Mouse (Mus musculus): ENCODE data around the gene Rnf126. TPM values are rescaled to one million over a fixed set of nuclear protein-coding genes. Genes with fewer than 3 reads are reported as not detected.

The Rnf126 gene
- total RNA-seq, 2 experiments from 2014 or later, result 90.9 to 96.0 TPM

DNA sequence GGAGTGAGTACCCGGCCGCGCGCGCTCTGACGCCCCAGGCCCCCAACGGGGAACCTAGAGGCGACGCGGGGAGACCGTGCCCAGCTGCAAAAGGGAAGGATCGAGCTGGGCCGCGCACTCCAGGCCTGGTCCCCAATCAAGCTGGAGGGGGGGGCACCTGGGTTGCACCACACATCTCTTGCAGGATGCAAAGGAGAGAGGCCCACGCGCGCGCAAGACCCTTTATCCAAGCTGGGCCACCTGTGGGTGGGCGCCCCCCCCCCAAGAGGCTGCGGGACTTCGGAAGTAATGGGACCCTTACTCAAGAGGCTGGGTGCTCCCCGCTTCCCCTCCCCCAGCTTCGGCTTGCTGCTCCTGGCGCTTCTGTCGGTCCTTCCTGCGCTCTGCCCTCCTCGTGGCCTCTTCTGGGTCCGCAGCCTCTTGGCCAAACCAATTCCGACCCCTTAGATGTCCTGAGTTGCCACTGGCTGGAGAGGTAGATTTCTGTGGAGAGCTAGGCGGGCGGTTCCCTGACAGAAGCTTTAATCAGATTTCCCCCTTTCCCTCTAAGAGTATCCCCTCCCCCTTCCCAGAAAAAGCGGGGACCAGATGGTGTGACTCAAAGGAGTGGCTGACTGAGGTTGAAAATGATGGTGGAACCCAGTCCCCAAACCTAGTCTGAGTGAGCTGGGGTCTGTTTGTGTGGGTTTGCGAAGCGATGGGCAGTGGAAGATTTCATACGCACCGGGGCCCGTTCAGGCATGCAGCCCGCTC is 27.2 kb upstream of the Rnf126 start:
- peak; percentile 59 to 87 for DNase-seq (ENCODE audit: low spot score in 2 of 2)
- intact Hi-C loops (cut with DNase I), result loop anchor here (1.0 kb wide), 1 partner anchor 18 kb away; no protein-coding TSS in a partner anchor

DNA sequence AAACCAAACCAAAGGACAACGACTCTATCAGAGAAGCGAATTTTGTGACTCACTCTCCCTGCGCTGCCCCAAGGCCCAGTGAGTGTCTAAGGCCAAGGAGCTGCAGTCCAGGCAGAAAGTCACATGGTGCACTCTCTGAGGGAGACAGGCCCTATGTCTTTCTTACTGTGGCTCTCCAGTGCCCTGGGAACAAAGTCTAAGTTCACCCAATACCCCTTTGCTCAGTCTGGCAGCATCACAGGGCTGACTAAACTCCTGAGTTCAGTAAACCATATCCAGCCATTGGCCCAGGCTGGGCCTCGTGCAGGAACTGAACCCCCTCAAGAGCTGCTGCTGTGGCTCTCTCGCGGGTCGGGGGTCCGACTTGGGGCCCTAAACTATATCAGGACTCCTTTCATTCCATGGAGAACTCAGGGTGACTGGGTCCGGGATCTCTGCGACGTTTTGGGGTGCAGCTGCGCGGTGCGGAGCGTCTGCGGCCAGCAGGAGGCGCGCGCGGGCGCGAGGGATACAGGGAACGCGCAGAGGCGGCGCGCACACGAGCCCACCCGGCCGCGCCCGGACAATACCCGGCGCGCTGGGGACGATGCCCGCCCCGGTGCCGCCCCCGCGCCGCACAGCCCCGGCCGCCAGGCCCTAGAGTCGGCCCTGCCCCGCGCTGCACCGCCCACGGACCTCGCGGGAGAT is 26.4 kb upstream of the Rnf126 start, which contains the start of gene Palm:
Gene Palm (plus strand): TSS at position 522 of the 687 bp plus-strand sequence.
- intact Hi-C loops (cut with DNase I), result loop anchor here (1.0 kb wide), 1 partner anchor 19 kb away; no protein-coding TSS in a partner anchor

DNA sequence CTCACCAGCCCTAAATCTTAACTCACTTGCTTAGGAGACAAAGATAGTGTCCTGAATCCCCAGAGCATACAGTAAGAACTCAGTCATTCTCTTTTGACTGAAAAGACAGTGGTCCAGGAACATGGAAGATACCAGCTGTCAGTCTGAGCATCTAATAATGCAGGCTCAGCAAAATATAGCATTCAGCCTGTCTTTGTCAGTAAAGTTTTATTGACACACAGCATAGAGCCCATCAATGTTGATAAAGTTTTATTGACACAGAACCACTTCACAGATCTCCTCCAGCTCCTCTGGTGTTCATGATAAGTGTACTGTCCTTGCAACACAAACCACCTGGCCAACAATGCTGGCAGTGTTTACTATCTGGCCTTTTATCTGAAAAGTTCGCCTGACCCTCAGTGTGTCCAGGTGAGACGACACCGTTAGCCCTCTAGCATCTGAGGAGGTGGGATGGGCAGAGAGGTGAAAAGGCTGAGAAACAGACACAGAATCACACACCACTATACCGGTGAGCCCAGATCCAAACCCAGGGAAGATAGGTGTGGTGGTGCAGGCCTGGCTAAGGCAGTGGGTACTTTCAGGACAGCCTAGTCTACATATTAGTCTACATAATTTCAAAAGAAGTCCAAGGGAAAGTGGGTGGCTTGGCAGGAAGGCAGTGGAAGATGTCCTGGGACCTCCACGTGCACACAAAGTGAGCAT is 25.7 kb upstream of the Rnf126 start:
- intact Hi-C loops (cut with DNase I), result loop anchor here (1.0 kb wide), 1 partner anchor 20 kb away; no protein-coding TSS in a partner anchor
- DNase-seq (ENCODE audit: low spot score in 2 of 2), result no peak

More for the DNA sequence above, 26.4 kb upstream of the Rnf126 start, which contains the start of gene Palm:
- DNase-seq (ENCODE audit: low spot score in 2 of 2), result peak; percentile 80 to 87

DNA sequence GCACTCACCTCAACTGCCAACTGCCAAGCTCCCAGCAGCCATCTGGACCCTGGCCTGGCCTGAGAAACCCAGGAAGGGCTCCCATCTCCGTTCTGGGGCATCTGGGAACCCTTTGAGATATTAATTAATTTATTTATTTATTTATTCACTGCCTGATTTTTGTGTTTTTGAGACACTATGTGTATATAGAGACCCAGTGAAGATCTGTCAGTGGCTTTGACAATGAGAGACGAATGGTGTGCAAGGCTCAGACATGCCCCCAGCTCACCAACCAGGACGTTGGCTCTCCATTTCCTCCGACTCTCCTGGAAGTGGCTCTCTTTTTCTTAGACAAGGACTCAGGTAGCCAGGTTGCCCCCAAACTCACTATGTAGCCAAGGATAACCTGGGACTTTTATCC is 24.1 kb upstream of the Rnf126 start, which contains the start of gene Prss57:
Gene Prss57 (minus strand): TSS at position 101 of the 400 bp plus-strand sequence.
- no peak for DNase-seq (ENCODE audit: low spot score in 2 of 2)
- intact Hi-C loops (cut with DNase I), result no loop called here

DNA sequence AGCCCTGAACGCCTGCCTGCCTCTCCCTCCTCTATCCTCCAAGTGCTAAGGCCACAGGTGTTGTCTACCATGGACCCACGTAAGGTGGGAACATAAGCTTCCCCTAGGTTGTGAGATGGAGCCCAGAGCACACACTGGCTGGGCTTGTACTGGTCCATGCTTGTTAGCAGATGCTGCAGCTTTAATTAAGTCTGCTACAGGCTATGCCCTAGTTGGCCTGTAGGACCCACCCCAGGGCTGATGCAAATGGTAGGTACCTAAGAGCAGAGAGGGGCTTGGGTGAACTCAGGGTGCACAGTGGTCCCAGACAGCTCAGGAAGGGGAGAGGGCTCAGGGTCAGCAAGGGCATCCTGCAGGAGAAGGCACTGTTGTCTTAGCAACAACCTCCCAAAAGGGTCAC is 22.8 kb upstream of the Rnf126 start:
- intact Hi-C loops (cut with DNase I), result loop anchor here (5.0 kb wide), 1 partner anchor 92 kb away; no protein-coding TSS in a partner anchor
- no peak for DNase-seq (ENCODE audit: low spot score in 2 of 2)

DNA sequence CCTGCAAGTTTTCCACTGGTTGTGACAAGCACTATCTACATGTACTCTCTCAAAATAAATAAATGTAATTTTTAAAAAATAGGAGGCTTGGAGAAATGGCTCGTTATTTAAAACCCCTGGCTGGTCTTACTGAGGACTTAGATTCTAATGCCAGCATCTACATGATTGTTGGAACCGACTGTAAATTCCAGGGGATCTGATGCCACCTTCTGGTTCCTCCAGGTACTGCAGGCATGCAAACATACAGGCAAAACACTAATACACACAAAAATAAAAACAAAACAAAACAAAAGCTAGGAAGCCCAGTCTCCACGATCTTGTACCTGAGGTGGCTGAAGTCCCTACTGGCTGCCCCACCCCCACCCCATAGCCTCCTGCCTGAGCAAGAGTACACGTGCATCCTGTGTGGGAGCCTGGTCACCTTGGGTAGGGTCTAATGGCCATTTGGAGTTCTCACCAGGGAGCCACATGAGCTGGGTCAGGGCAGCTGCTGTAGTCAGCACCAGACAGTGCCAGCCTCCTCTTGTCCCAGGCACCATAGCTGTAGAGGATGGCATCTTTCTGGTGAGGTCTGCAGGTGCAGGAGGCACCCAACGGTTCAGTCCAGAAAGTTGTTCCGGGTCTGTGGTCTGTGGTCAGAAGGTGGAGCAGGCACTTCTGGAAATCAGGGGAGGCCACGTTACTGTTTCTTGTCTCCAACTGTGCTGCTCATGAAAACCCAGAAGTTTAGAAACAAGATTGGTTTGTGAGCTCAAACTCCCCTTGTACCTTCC is 21.8 kb upstream of the Rnf126 start:
- intact Hi-C loops (cut with DNase I), result loop anchor here (5.0 kb wide), 1 partner anchor 91 kb away; no protein-coding TSS in a partner anchor
- DNase-seq (ENCODE audit: low spot score in 2 of 2), result peak; percentile 66 to 74

DNA sequence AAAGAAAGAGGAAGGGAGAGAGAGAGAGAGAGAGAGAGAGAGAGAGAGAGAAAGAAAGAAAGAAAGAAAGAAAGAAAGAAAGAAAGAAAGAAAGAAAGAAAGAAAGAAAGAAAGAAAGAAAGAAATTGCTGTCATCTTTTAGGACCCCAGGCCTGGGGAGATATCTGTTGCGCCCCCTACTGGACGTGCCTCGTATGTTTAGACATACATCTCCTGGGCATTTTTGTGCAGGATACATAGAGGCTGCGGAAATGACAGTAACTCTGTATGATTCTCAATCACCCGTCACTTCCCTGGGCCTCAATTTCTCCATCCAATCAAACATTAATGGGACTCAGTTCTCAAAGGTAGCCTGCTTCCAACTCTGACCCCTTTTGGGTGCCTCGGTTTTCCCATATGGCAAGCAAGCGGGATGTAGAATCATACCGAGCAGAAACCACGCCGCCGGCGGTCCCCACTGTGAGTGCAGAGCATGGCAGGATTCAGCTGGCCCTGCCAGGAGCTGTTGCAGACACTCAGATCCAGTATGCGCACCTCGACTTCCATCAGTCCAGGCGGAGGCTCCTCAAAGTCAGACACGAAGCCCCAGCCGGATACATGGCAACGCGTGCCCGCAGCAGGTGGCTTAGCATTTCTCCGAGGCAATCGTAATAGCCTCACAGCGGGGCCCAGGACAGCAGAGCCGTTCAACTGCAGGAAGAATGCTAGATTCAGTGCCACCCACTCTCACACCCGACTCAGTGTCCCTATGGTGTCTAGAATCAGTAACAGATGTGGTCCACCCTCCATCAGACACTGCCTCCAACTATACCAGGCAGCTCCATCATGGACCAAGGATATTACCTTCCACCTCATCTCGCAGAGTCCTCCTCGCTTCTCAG is 17.4 kb upstream of the Rnf126 start:
- peak in 1 of 2 experiments; percentile 61 for DNase-seq (ENCODE audit: low spot score in 2 of 2)
- intact Hi-C loops (cut with DNase I), result no loop called here

DNA sequence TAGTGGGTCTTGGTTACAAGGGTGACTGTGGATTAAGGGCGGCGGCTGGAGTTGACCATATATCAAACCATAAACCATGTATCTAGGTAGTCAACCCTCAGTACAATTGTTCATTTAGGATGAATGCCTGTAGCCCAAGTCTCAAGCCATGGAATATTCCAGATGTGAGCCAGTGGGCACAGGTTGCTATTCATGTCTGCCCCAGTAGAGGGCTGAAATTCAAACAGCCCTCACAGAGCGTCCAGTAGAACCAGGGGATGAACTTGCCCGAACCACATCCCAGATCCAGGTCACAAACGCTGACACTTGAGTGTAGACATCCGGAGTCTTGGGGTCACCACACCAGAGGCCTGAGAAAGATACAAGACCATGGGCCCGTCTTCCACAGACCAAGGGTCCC is 16.3 kb upstream of the Rnf126 start:
- no peak for DNase-seq (ENCODE audit: low spot score in 2 of 2)
- intact Hi-C loops (cut with DNase I), result no loop called here

DNA sequence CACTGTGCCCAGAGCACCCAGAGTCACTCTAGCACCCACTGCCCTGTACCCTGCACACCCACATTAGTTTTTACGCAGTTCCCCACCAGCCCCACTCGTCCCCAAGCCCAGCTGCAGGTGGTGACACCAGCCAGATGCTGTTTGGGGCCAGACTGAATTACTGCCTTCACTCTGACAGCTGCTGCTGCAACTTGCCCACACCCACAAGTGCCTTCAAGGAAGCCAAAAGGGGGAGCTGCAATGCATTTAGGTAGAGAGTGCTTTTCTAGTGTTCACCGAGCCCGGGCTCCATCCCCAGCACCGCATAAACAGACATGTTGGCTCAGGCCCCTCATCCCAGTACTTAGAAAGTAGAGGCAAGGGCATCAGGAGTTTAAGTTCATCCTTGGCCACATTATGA is 15.2 kb upstream of the Rnf126 start:
- intact Hi-C loops (cut with DNase I), result no loop called here
- no peak for DNase-seq (ENCODE audit: low spot score in 2 of 2)

DNA sequence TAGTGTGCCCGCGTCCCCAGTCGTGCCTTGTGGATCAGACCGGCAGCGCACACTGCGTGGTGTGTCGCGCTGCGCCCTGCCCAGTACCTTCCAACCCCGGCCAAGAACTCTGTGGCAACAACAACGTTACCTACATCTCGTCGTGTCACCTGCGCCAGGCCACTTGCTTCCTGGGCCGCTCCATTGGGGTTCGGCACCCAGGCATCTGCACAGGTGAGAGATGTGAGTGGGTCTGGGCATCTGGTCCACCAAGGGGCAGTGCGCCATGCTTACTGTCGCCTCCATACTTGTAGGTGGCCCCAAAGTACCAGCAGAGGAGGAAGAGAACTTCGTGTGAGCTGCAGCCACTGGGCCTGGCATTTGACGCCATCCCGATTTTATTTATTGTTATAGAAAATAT is 14.4 kb upstream of the Rnf126 start:
- DNase-seq (ENCODE audit: low spot score in 2 of 2), result no peak
- intact Hi-C loops (cut with DNase I), result no loop called here

DNA sequence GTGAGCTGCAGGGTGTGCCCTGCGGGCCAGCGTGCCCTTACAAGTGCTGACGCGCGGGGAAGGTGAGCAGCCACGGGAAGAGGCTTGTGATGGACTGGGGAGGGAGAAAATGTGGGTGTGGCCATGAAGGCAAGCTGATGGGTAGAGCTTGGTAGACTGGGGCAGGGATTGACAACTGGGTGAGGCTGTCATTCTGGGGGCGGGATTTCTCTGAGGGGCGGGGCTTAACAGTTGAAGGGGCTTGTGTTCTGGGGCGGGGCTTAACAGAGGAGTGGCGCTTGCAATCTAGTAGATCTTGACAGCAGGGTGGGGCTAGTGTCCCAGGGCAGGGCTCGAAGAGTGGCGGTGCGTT is 13.9 kb upstream of the Rnf126 start:
- intact Hi-C loops (cut with DNase I), result loop anchor here (1.0 kb wide), 1 partner anchor 13 kb away; no protein-coding TSS in a partner anchor
- peak in 1 of 2 experiments; percentile 85 for DNase-seq (ENCODE audit: low spot score in 2 of 2)

DNA sequence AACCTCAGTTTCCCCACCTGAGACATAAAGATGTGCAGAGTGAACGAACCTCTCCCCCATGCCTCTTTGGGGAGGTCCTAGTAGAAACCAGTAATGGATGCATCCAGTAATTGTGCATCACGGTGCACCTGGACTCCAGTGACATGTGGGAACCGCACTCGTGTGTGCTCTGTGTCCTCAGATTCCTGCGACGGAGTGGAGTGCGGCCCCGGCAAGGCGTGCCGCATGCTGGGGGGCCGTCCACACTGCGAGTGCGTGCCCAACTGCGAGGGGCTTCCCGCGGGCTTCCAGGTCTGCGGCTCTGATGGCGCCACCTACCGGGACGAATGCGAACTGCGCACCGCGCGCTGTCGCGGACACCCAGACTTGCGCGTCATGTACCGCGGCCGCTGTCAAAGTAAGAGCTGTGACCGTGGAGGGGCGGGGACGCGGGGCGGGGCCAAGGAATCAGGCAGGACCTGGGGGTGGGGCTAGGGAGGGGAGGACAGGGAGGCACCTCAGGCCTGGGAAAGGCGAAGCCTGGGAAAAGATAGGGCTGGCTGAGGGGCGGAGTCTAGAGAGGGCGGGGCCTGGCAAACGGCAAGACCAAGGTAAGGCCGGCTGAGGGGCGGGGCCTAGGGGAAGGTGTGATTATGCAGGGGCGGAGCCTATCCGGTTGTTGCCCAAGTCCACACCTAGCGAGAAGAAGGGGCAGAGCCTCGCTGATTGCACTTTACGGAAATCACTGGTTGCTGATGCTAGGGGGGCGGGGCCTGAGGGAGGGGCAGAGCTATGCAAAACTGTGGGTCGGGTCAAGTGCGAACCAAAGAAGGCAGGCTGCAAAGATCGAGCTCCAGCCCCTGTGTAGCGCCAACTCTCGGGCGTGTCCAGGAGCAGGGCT is 13.3 kb upstream of the Rnf126 start:
- intact Hi-C loops (cut with DNase I), result loop anchor here (1.0 kb wide), 1 partner anchor 13 kb away; no protein-coding TSS in a partner anchor
- peak; percentile 95 to 98 for DNase-seq (ENCODE audit: low spot score in 2 of 2)

DNA sequence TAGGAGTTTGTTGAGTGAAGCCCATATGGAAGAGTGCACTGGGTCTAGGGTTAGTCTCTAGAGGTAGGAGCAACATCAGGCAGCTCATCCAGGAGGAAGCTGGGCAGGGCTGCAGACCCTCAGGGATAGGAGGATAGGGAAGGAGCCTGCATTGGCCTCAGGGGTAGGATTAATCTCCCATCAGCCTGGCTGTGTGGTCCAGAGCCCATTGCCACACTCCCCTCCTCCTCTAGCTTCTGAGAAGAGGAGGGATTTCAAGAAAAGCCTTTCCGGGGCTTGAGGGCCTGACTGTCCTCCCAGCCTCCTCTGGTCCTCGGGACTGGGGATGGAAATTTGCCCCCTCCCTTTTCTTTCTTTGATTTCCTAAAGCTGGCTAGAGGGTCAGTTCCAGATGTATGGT is 12.4 kb upstream of the Rnf126 start:
- no peak for DNase-seq (ENCODE audit: low spot score in 2 of 2)
- intact Hi-C loops (cut with DNase I), result no loop called here

DNA sequence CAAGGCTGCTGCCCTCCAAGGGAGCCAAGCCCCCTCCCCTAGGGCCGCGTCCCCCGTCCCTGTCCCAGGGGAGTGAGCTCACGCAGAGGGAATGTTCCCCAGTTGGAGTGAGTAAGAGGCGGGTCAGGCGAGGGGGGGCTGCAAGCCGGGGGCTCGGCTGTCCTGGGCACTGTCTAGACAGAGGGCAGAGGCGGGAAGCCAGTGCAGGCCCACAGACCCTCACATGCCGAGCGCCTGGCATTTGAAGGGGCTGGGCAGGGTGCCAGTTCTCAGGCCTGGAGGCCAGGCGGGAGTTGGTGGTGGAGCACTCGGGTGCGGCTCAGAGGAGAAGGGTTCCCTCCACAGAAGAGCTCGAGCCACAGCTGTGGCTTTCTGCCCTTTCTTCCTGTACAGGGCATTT is 11.3 kb upstream of the Rnf126 start:
- intact Hi-C loops (cut with DNase I), result no loop called here

DNA sequence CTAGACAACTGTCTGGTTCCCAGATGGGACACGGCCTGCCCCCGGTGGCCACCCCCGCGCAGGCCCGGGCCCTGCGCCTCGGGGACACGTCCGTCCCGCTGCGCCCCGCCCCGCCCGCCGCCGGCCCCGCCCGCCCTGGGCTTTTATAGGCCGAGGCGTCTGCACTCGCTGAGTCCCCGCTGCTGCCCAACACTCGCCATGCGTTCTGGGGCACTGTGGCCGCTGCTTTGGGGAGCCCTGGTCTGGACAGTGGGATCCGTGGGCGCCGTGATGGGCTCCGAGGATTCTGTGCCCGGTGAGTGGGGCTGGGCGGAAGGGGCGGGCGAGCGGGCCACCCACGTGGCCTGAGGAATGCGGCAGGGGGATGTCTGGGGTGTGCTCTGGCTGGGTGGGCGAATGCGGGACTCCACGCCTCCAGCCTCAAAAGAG is 10.4 kb upstream of the Rnf126 start, which contains the start of gene Fstl3:
Gene Fstl3 (plus strand): TSS at position 170 of the 429 bp plus-strand sequence.
- intact Hi-C loops (cut with DNase I), result no loop called here
- DNase-seq (ENCODE audit: low spot score in 2 of 2), result no peak

More for the DNA sequence above, 11.3 kb upstream of the Rnf126 start:
- no peak for DNase-seq (ENCODE audit: low spot score in 2 of 2)

DNA sequence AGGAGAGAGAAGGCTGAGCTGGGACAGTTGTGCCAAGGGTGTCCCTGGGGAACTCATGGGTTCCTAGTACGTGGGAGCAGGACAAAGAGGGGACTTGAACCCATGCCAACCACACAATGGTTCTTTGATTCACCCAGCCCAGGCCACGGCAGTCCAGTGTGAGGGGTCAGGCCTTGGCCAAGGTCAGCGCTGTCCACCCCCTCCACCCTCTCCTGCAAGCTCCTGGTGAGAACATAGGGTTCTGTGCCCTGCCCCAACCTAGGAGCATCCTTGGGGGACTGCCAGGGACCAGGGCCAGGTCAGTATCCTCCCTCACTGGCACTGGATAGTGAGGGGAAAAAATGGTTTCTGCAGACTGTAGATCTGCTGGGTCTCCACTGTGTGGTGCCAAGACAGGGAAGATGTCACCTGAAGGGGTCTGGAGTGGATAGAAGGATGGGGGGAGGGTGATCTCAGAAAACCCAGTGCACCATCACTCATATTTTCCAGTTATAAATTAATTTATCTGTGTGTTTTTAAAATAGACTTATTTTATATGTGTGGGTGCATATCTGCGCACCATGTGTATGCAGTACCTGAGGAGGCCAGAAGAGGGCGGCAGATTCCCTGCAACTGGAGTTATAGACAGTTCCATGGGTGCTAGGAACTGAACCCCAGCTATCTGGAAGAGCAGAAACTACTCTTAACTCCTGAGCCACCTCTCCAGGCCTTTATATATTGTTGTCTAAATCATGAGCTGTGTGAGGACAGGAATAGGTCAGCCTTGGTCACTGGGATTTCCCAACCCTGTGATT is 7.9 kb upstream of the Rnf126 start:
- intact Hi-C loops (cut with DNase I), result no loop called here
- DNase-seq (ENCODE audit: low spot score in 2 of 2), result no peak
